Comparison of ENCODE assay signal across 17 mouse cellular contexts in genomic region chr13:69687023-69687422, GRCm38 (mm10). TPM values are rescaled to one million over a fixed set of nuclear protein-coding genes. Genes with fewer than 3 reads are reported as not detected.
A peak's percentile ranks its signal among the peaks of the same experiment; 100 is the strongest.
DNase-seq lines count a peak whose midpoint lies in the region; ATAC-seq and TF ChIP-seq lines count a peak whose summit lies in the region.
"Had no signal": no experiment of that assay in that cellular context is flagged by ENCODE, and none has a peak within 500 bp of the region (broad histone marks: within the 10 kb centered on the region; RNA-seq: fewer than 3 reads in every experiment).

No protein-coding gene starts in this region.

- 40% methylated on average over 1 of the region's 1 CpGs for WGBS in embryonic facial prominence, embryonic 11.5 days
- 45% methylated on average over 1 of the region's 1 CpGs for WGBS in embryonic facial prominence, embryonic 10.5 days
- 47% methylated on average over 1 of the region's 1 CpGs for WGBS in kidney, postnatal 0 days
- WGBS in kidney, embryonic 16.5 days, result 31% methylated on average over 1 of the region's 1 CpGs
- 71% methylated on average over 1 of the region's 1 CpGs for WGBS in midbrain, postnatal 0 days
- WGBS in midbrain, embryonic 15.5 days, result 36% methylated on average over 1 of the region's 1 CpGs
- 54% methylated on average over 1 of the region's 1 CpGs for WGBS in limb, embryonic 10.5 days

- H3K4me2 ChIP-seq in embryonic facial prominence, embryonic 11.5 days (ENCODE audit: low read depth, low read length), result no peak overlapping the region
- no peak overlapping the region for H3K4me2 ChIP-seq in kidney, postnatal 0 days (ENCODE audit: low read length)
- no peak overlapping the region for H3K4me2 ChIP-seq in kidney, embryonic 16.5 days (replicated peaks; ENCODE audit: low read depth, low read length)
- H3K4me2 ChIP-seq in midbrain, postnatal 0 days (ENCODE audit: low read depth, low read length, poor library complexity, severe bottlenecking), result no peak overlapping the region
- no peak overlapping the region for H3K4me2 ChIP-seq in midbrain, embryonic 15.5 days
- H3K4me2 ChIP-seq: liver, embryonic 13.5 days had no signal

- no peaks in the 10 kb centered on the region for H3K9me3 ChIP-seq in embryonic facial prominence, embryonic 11.5 days (replicated peaks; ENCODE audit: control insufficient read depth, low read length)
- H3K9me3 ChIP-seq in embryonic facial prominence, embryonic 10.5 days, result no peaks in the 10 kb centered on the region
- no peaks in the 10 kb centered on the region for H3K9me3 ChIP-seq in kidney, postnatal 0 days (replicated peaks; ENCODE audit: low read length)
- H3K9me3 ChIP-seq in kidney, embryonic 16.5 days (ENCODE audit: low read length), result no peaks in the 10 kb centered on the region
- H3K9me3 ChIP-seq in midbrain, postnatal 0 days (ENCODE audit: low read length), result no peaks in the 10 kb centered on the region
- H3K9me3 ChIP-seq in midbrain, embryonic 15.5 days, result no peaks in the 10 kb centered on the region
- H3K9me3 ChIP-seq in limb, embryonic 10.5 days (replicated peaks), result no peaks in the 10 kb centered on the region
- H3K9me3 ChIP-seq: liver, embryonic 13.5 days had no signal

- no peak overlapping the region for H3K27ac ChIP-seq in embryonic facial prominence, embryonic 11.5 days (replicated peaks; ENCODE audit: low read depth, low read length)
- no peak overlapping the region for H3K27ac ChIP-seq in embryonic facial prominence, embryonic 10.5 days (replicated peaks)
- H3K27ac ChIP-seq in kidney, postnatal 0 days, result no peak overlapping the region
- no peak overlapping the region for H3K27ac ChIP-seq in kidney, embryonic 16.5 days (ENCODE audit: low read length)
- no peak overlapping the region for H3K27ac ChIP-seq in midbrain, postnatal 0 days (ENCODE audit: low read depth, low read length)
- no peak overlapping the region for H3K27ac ChIP-seq in midbrain, embryonic 15.5 days
- no peak overlapping the region for H3K27ac ChIP-seq in limb, embryonic 10.5 days
- H3K27ac ChIP-seq: liver, embryonic 13.5 days had no signal

- no peak for ATAC-seq in embryonic facial prominence, embryonic 11.5 days (replicated peaks; ENCODE audit: insufficient number of reproducible peaks, low FRiP score, low TSS enrichment, low read depth)
- no peak for ATAC-seq in kidney, postnatal 0 days (replicated peaks; ENCODE audit: low FRiP score, low read depth)
- ATAC-seq in kidney, embryonic 16.5 days (ENCODE audit: low FRiP score, low TSS enrichment), result no peak
- ATAC-seq in midbrain, postnatal 0 days (ENCODE audit: low FRiP score), result no peak
- no peak for ATAC-seq in midbrain, embryonic 15.5 days (replicated peaks)

- no peaks in the 10 kb centered on the region for H3K27me3 ChIP-seq in embryonic facial prominence, embryonic 11.5 days (ENCODE audit: control insufficient read depth, insufficient read depth, low read length)
- H3K27me3 ChIP-seq in embryonic facial prominence, embryonic 10.5 days (replicated peaks; ENCODE audit: low read depth, poor library complexity, severe bottlenecking), result no peaks in the 10 kb centered on the region
- no peaks in the 10 kb centered on the region for H3K27me3 ChIP-seq in kidney, postnatal 0 days (ENCODE audit: insufficient read depth, low read length)
- no peaks in the 10 kb centered on the region for H3K27me3 ChIP-seq in kidney, embryonic 16.5 days (ENCODE audit: insufficient read depth, low read length)
- no peaks in the 10 kb centered on the region for H3K27me3 ChIP-seq in midbrain, postnatal 0 days (ENCODE audit: insufficient read depth, low read length)
- H3K27me3 ChIP-seq in midbrain, embryonic 15.5 days (replicated peaks), result no peaks in the 10 kb centered on the region
- no peaks in the 10 kb centered on the region for H3K27me3 ChIP-seq in limb, embryonic 10.5 days (ENCODE audit: low read depth, poor library complexity, severe bottlenecking)
- H3K27me3 ChIP-seq: liver, embryonic 13.5 days had no signal

- no peak overlapping the region for H3K9ac ChIP-seq in embryonic facial prominence, embryonic 11.5 days (replicated peaks; ENCODE audit: low read length)
- H3K9ac ChIP-seq in kidney, postnatal 0 days (ENCODE audit: low read depth, low read length), result no peak overlapping the region
- H3K9ac ChIP-seq in kidney, embryonic 16.5 days (replicated peaks; ENCODE audit: low read length), result no peak overlapping the region
- no peak overlapping the region for H3K9ac ChIP-seq in midbrain, postnatal 0 days (replicated peaks; ENCODE audit: low read length, poor library complexity, severe bottlenecking)
- H3K9ac ChIP-seq in midbrain, embryonic 15.5 days, result no peak overlapping the region
- H3K9ac ChIP-seq: liver, embryonic 13.5 days had no signal

- DNase-seq in embryonic facial prominence, embryonic 11.5 days (ENCODE audit: low spot score), result peak; percentile 4
- no peak for DNase-seq in embryonic facial prominence, embryonic 10.5 days (ENCODE audit: low spot score)
- DNase-seq in kidney, postnatal 0 days (ENCODE audit: low spot score), result no peak
- no peak for DNase-seq in midbrain, postnatal 0 days (ENCODE audit: low spot score)
- peak; percentile 34 for DNase-seq in limb, embryonic 10.5 days (ENCODE audit: low spot score)
- DNase-seq in thymus, postnatal 14 days, result no peak
- DNase-seq: B cell, adult 2 months; gastrocnemius, postnatal 36 days; kidney, adult 11 months; layer of hippocampus, postnatal 36 days; liver, embryonic 13.5 days; thymus, adult 18-20 months had no signal

- H3K4me1 ChIP-seq in embryonic facial prominence, embryonic 11.5 days (ENCODE audit: control insufficient read depth, insufficient read depth, low read length), result no peaks in the 10 kb centered on the region; the same call in 1 of the 2 replicates
- H3K4me1 ChIP-seq in embryonic facial prominence, embryonic 10.5 days, result peaks cover 8% of the 10 kb centered on the region
- H3K4me1 ChIP-seq in kidney, postnatal 0 days (replicated peaks; ENCODE audit: insufficient read depth, low read length), result no peaks in the 10 kb centered on the region
- no peaks in the 10 kb centered on the region for H3K4me1 ChIP-seq in kidney, embryonic 16.5 days (ENCODE audit: insufficient read depth, low read length)
- no peaks in the 10 kb centered on the region; the same call in 1 of the 2 replicates for H3K4me1 ChIP-seq in midbrain, postnatal 0 days (ENCODE audit: insufficient read depth, low read length)
- H3K4me1 ChIP-seq in midbrain, embryonic 15.5 days, result peaks cover 15% of the 10 kb centered on the region
- no peaks in the 10 kb centered on the region for H3K4me1 ChIP-seq in limb, embryonic 10.5 days
- H3K4me1 ChIP-seq: liver, embryonic 13.5 days had no signal

- no peaks in the 10 kb centered on the region for H3K36me3 ChIP-seq in embryonic facial prominence, embryonic 11.5 days (replicated peaks; ENCODE audit: control insufficient read depth, insufficient read depth, low read depth, low read length)
- H3K36me3 ChIP-seq in embryonic facial prominence, embryonic 10.5 days (replicated peaks), result no peaks in the 10 kb centered on the region
- H3K36me3 ChIP-seq in kidney, postnatal 0 days (ENCODE audit: insufficient read depth, low read length), result no peaks in the 10 kb centered on the region
- no peaks in the 10 kb centered on the region for H3K36me3 ChIP-seq in kidney, embryonic 16.5 days (ENCODE audit: insufficient read depth, low read length)
- H3K36me3 ChIP-seq in midbrain, postnatal 0 days (ENCODE audit: insufficient read depth, low read length), result no peaks in the 10 kb centered on the region
- no peaks in the 10 kb centered on the region for H3K36me3 ChIP-seq in midbrain, embryonic 15.5 days (replicated peaks)
- no peaks in the 10 kb centered on the region for H3K36me3 ChIP-seq in limb, embryonic 10.5 days
- H3K36me3 ChIP-seq: liver, embryonic 13.5 days had no signal

- TF ChIP-seq CTCF in kidney, postnatal 0 days (IDR thresholded peaks at IDR 0.05; ENCODE audit: low read depth), result peak; percentile 40; the same call in 1 of the 2 replicates
- peak; percentile 40 for TF ChIP-seq CTCF in midbrain, postnatal 0 days (IDR thresholded peaks at IDR 0.05)

- H3K4me3 ChIP-seq in embryonic facial prominence, embryonic 11.5 days (ENCODE audit: low read depth, low read length), result no peak overlapping the region
- H3K4me3 ChIP-seq in embryonic facial prominence, embryonic 10.5 days, result no peak overlapping the region
- H3K4me3 ChIP-seq in kidney, postnatal 0 days (replicated peaks; ENCODE audit: low read depth, low read length), result no peak overlapping the region
- H3K4me3 ChIP-seq in kidney, embryonic 16.5 days (ENCODE audit: low read length), result no peak overlapping the region
- H3K4me3 ChIP-seq in midbrain, postnatal 0 days (ENCODE audit: low read depth, low read length), result no peak overlapping the region
- no peak overlapping the region for H3K4me3 ChIP-seq in midbrain, embryonic 15.5 days
- H3K4me3 ChIP-seq in limb, embryonic 10.5 days, result no peak overlapping the region
- H3K4me3 ChIP-seq: liver, embryonic 13.5 days had no signal

RNA-seq across cellular contexts. Expression of gene Ube2ql1, which starts 52.7 kb away (rescaled TPM):
- polyA plus RNA-seq in embryonic facial prominence, embryonic 11.5 days (2014; fragmentation: Nextera tagmentation; extraction: Ambion mirVana), result 2.6 and 3.2 TPM in 2 replicates
- polyA plus RNA-seq in embryonic facial prominence, embryonic 10.5 days (2016; fragmentation: Nextera tagmentation; extraction: Ambion mirVana), result 0.73 and 0.80 TPM in 2 replicates
- 0.21 and 0.38 TPM in 2 replicates for polyA plus RNA-seq in kidney, postnatal 0 days (2015; fragmentation: Nextera tagmentation; extraction: Ambion mirVana)
- polyA plus RNA-seq in kidney, embryonic 16.5 days (2015; fragmentation: Nextera tagmentation; extraction: Ambion mirVana), result 0.61 and 0.75 TPM in 2 replicates
- 145 and 157 TPM in 2 replicates for total RNA-seq in midbrain, postnatal 0 days (2014; rRNA removed)
- 25.1 and 25.8 TPM in 2 replicates for polyA plus RNA-seq in midbrain, postnatal 0 days (2015; fragmentation: Nextera tagmentation; extraction: Ambion mirVana)
- polyA plus RNA-seq in midbrain, embryonic 15.5 days (2015; fragmentation: Nextera tagmentation; extraction: Ambion mirVana), result 24.0 and 25.1 TPM in 2 replicates
- polyA plus RNA-seq in limb, embryonic 10.5 days (2016; fragmentation: Nextera tagmentation; extraction: Ambion mirVana), result 0.39 and 0.40 TPM in 2 replicates
- total RNA-seq: common myeloid progenitor, adult 5-6 weeks; megakaryocyte, adult 5-6 weeks; MEL had no signal

Comparison
In these comparisons a context has a peak if more than half of its experiments do, and no peak if none do; other contexts are left out.
1. DNase-seq: peak in embryonic facial prominence, embryonic 11.5 days (single experiment) and limb, embryonic 10.5 days (single experiment); none in embryonic facial prominence, embryonic 10.5 days (single experiment), kidney, postnatal 0 days (single experiment), midbrain, postnatal 0 days (single experiment) and thymus, postnatal 14 days (single experiment).